Mouse (Mus musculus) embryonic facial prominence, embryonic 13.5 days (tissue): ENCODE measurements at regions not wholly inside any gene's neighbourhood (a gene's known extent, or its start where the extent isn't known, plus 50 kb on each side); places are given as distances from the start of the nearest gene placed in this dataset.

Source experiments
- ATAC-seq: fragments of 200-750 bp; cut with Nextera tagmentation; 2 replicates; pipeline ENCODE4 v1.8.0; 2017; ENCODE audit warnings: low read depth; ENCODE audit not compliant: insufficient number of reproducible peaks, insufficient read depth, low FRiP score, low TSS enrichment
- H3K27ac ChIP-seq: fragments of 300-500 bp; sonication (generic); 2 replicates; pipeline ENCODE4 v1.5.1; 2015; ENCODE audit warnings: moderate library complexity, mild to moderate bottlenecking, inconsistent platforms
- H3K27me3 ChIP-seq: fragments of 300-500 bp; sonication (generic); 2 replicates; pipeline ENCODE4 v1.6.1; 2015; ENCODE audit warnings: mild to moderate bottlenecking, inconsistent platforms
- H3K36me3 ChIP-seq: fragments of 300-500 bp; sonication (generic); 2 replicates; pipeline ENCODE4 v1.6.1; 2015; ENCODE audit warnings: mild to moderate bottlenecking, inconsistent platforms
- H3K4me1 ChIP-seq: fragments of 300-500 bp; sonication (generic); 2 replicates; pipeline ENCODE4 v1.6.1; 2015; ENCODE audit warnings: inconsistent platforms
- H3K4me2 ChIP-seq: fragments of 300-500 bp; sonication (generic); 2 replicates; pipeline ENCODE4 v1.6.1; 2015; ENCODE audit warnings: moderate library complexity, mild to moderate bottlenecking, inconsistent platforms
- H3K4me3 ChIP-seq: fragments of 300-500 bp; sonication (generic); 2 replicates; pipeline ENCODE4 v1.5.1; 2015; ENCODE audit warnings: mild to moderate bottlenecking, inconsistent platforms
- H3K9ac ChIP-seq: fragments of 300-500 bp; sonication (generic); 2 replicates; pipeline ENCODE4 v1.6.1; 2015; ENCODE audit warnings: mild to moderate bottlenecking, inconsistent platforms
- H3K9me3 ChIP-seq: fragments of 300-500 bp; sonication (generic); 2 replicates; pipeline ENCODE4 v1.6.1; 2016; ENCODE audit warnings: inconsistent platforms
- WGBS: fragments of 180-500 bp; shearing (Covaris S2); methylation state at CpG from one replicate; pipeline ENCODE4 v1.1.7; 2015; ENCODE audit warnings: mixed read lengths; 5-methylcytosine and 5-hydroxymethylcytosine counted together

- Histone ChIP-seq H3K9ac (no peak overlapping the region), H3K27ac (no peak overlapping the region), H3K4me1 (peaks cover 8% of the 10 kb centered on the region; the same call in 1 of the 2 replicates), H3K4me2 (no peak overlapping the region), H3K4me3 (no peak overlapping the region), H3K27me3 (no peaks in the 10 kb centered on the region), H3K9me3 (no peaks in the 10 kb centered on the region), H3K36me3 (no peaks in the 10 kb centered on the region)
- ATAC-seq, result no peak
- WGBS, result 7% methylated on average over 5 of the region's 5 CpGs
Observed at GRCm38 (mm10) chr3:35027898-35028297, 377.7 kb downstream of the Sox2 start.

GRCm38 (mm10) chr3:35029924-35030323 is 379.7 kb downstream of the Sox2 start:
- Histone ChIP-seq H3K4me3 (no peak overlapping the region), H3K9ac (no peak overlapping the region), H3K4me2 (no peak overlapping the region), H3K36me3 (no peaks in the 10 kb centered on the region), H3K4me1 (peaks cover 8% of the 10 kb centered on the region; the same call in 1 of the 2 replicates), H3K27ac (no peak overlapping the region), H3K27me3 (no peaks in the 10 kb centered on the region), H3K9me3 (no peaks in the 10 kb centered on the region)
- no peak for ATAC-seq
- WGBS, result 87% methylated on average over 8 of the region's 8 CpGs

GRCm38 (mm10) chr3:35033587-35033986 is 383.4 kb downstream of the Sox2 start:
- 79% methylated on average over 8 of the region's 8 CpGs for WGBS
- no peak for ATAC-seq

GRCm38 (mm10) chr3:35035234-35035633 is 385.0 kb downstream of the Sox2 start:
- no peak overlapping the region for H3K9ac ChIP-seq

More at GRCm38 (mm10) chr3:35033587-35033986, 383.4 kb downstream of the Sox2 start:
- Histone ChIP-seq H3K4me3 (no peak overlapping the region), H3K27ac (no peak overlapping the region), H3K36me3 (no peaks in the 10 kb centered on the region), H3K4me2 (no peak overlapping the region), H3K4me1 (no peaks in the 10 kb centered on the region), H3K27me3 (no peaks in the 10 kb centered on the region), H3K9ac (no peak overlapping the region), H3K9me3 (no peaks in the 10 kb centered on the region)

GRCm38 (mm10) chr3:35043705-35044104 is 393.5 kb downstream of the Sox2 start:
- ATAC-seq, result no peak
- H3K4me3 ChIP-seq, result no peak overlapping the region
- 10% methylated on average over 2 of the region's 2 CpGs for WGBS

More at GRCm38 (mm10) chr3:35035234-35035633, 385.0 kb downstream of the Sox2 start:
- ATAC-seq, result 0 out of 2 replicates have a peak, but pooled peaks have one; percentile 15
- WGBS, result 86% methylated on average over 7 of the region's 7 CpGs
- no peak overlapping the region for H3K27ac ChIP-seq
- H3K4me2 ChIP-seq, result no peak overlapping the region
- no peaks in the 10 kb centered on the region for H3K27me3 ChIP-seq
- H3K4me1 ChIP-seq, result 0 out of 2 replicates have a peak, but pooled peaks cover 2% of the 10 kb centered on the region
- no peaks in the 10 kb centered on the region for H3K9me3 ChIP-seq
- H3K36me3 ChIP-seq, result no peaks in the 10 kb centered on the region
- no peak overlapping the region for H3K4me3 ChIP-seq

GRCm38 (mm10) chr3:35059438-35059837 is 409.2 kb downstream of the Sox2 start:
- 42% methylated on average over 4 of the region's 4 CpGs for WGBS
- no peaks in the 10 kb centered on the region for H3K36me3 ChIP-seq
- no peak for ATAC-seq

More at GRCm38 (mm10) chr3:35043705-35044104, 393.5 kb downstream of the Sox2 start:
- Histone ChIP-seq H3K9ac (no peak overlapping the region), H3K27me3 (no peaks in the 10 kb centered on the region), H3K9me3 (no peaks in the 10 kb centered on the region), H3K4me2 (no peak overlapping the region), H3K4me1 (peaks cover 13% of the 10 kb centered on the region), H3K36me3 (no peaks in the 10 kb centered on the region), H3K27ac (no peak overlapping the region)

GRCm38 (mm10) chr3:35060042-35060441 is 409.8 kb downstream of the Sox2 start:
- H3K9ac ChIP-seq, result no peak overlapping the region
- H3K9me3 ChIP-seq, result no peaks in the 10 kb centered on the region
- no peak overlapping the region for H3K27ac ChIP-seq
- H3K4me3 ChIP-seq, result no peak overlapping the region
- WGBS, result 27% methylated on average over 10 of the region's 10 CpGs
- H3K36me3 ChIP-seq, result no peaks in the 10 kb centered on the region
- H3K4me2 ChIP-seq, result peak overlapping the region; percentile 26; the same call in 1 of the 2 replicates
- peaks cover 5% of the 10 kb centered on the region; the same call in 1 of the 2 replicates for H3K4me1 ChIP-seq
- no peaks in the 10 kb centered on the region; the same call in 1 of the 2 replicates for H3K27me3 ChIP-seq
- ATAC-seq, result no peak

More at GRCm38 (mm10) chr3:35059438-35059837, 409.2 kb downstream of the Sox2 start:
- Histone ChIP-seq H3K9me3 (no peaks in the 10 kb centered on the region), H3K4me2 (no peak overlapping the region), H3K27ac (no peak overlapping the region), H3K27me3 (no peaks in the 10 kb centered on the region; the same call in 1 of the 2 replicates), H3K9ac (no peak overlapping the region), H3K4me3 (no peak overlapping the region), H3K4me1 (peaks cover 5% of the 10 kb centered on the region; the same call in 1 of the 2 replicates)

GRCm38 (mm10) chr3:35066824-35067223 is 416.6 kb downstream of the Sox2 start:
- WGBS, result 52% methylated on average over 9 of the region's 9 CpGs
- H3K9ac ChIP-seq, result no peak overlapping the region
- H3K9me3 ChIP-seq, result no peaks in the 10 kb centered on the region
- no peaks in the 10 kb centered on the region for H3K4me1 ChIP-seq
- H3K27me3 ChIP-seq, result no peaks in the 10 kb centered on the region
- no peak overlapping the region for H3K27ac ChIP-seq
- H3K4me3 ChIP-seq, result no peak overlapping the region
- H3K4me2 ChIP-seq, result no peak overlapping the region
- no peak for ATAC-seq
- H3K36me3 ChIP-seq, result no peaks in the 10 kb centered on the region

GRCm38 (mm10) chr3:35068586-35068985 is 418.4 kb downstream of the Sox2 start:
- 90% methylated on average over 8 of the region's 8 CpGs for WGBS
- no peak overlapping the region for H3K27ac ChIP-seq

GRCm38 (mm10) chr3:35071046-35071445 is 420.8 kb downstream of the Sox2 start:
- Histone ChIP-seq H3K4me3 (no peak overlapping the region), H3K4me1 (no peaks in the 10 kb centered on the region), H3K9me3 (no peaks in the 10 kb centered on the region), H3K27me3 (no peaks in the 10 kb centered on the region), H3K9ac (no peak overlapping the region), H3K27ac (no peak overlapping the region), H3K36me3 (no peaks in the 10 kb centered on the region), H3K4me2 (no peak overlapping the region)
- WGBS, result 78% methylated on average over 2 of the region's 2 CpGs
- no peak for ATAC-seq

More at GRCm38 (mm10) chr3:35068586-35068985, 418.4 kb downstream of the Sox2 start:
- Histone ChIP-seq H3K4me1 (no peaks in the 10 kb centered on the region), H3K4me2 (no peak overlapping the region), H3K27me3 (no peaks in the 10 kb centered on the region), H3K9me3 (no peaks in the 10 kb centered on the region), H3K9ac (no peak overlapping the region), H3K4me3 (no peak overlapping the region), H3K36me3 (no peaks in the 10 kb centered on the region)
- no peak for ATAC-seq

- Histone ChIP-seq H3K4me3 (no peak overlapping the region), H3K36me3 (no peaks in the 10 kb centered on the region), H3K9me3 (no peaks in the 10 kb centered on the region), H3K9ac (no peak overlapping the region), H3K27ac (no peak overlapping the region), H3K4me1 (no peaks in the 10 kb centered on the region), H3K27me3 (0 out of 2 replicates have a peak, but pooled peaks cover 8% of the 10 kb centered on the region), H3K4me2 (no peak overlapping the region)
- no peak for ATAC-seq
- 42% methylated on average over 5 of the region's 5 CpGs for WGBS
Observed at GRCm38 (mm10) chr3:35079887-35080286, 429.7 kb downstream of the Sox2 start.

GRCm38 (mm10) chr3:35084091-35084867 is 434.1 kb downstream of the Sox2 start:
- Histone ChIP-seq H3K27ac (no peak overlapping the region), H3K4me2 (no peak overlapping the region), H3K27me3 (0 out of 2 replicates have a peak, but pooled peaks cover 8% of the 10 kb centered on the region), H3K4me1 (peaks cover 7% of the 10 kb centered on the region; the same call in 1 of the 2 replicates), H3K4me3 (no peak overlapping the region), H3K9ac (no peak overlapping the region), H3K9me3 (no peaks in the 10 kb centered on the region), H3K36me3 (no peaks in the 10 kb centered on the region)
- ATAC-seq, result no peak
- 53% methylated on average over 11 of the region's 11 CpGs for WGBS
